Mouse (Mus musculus) kidney, adult 2 months (tissue): ENCODE data around the gene Gnat2. TPM values are rescaled to one million over a fixed set of nuclear protein-coding genes. Genes with fewer than 3 reads are reported as not detected.

Experiments
- DNase-seq: peaks from one replicate; pipeline ENCODE4 v3.0.0; 2021
- H3K27ac ChIP-seq: fragments of 200-500 bp; 2 replicates; pipeline ENCODE4 v1.5.1; 2012; ENCODE audit warnings: low read depth, low read length, control low read depth, inconsistent platforms; ENCODE audit not compliant: insufficient read depth
- H3K27me3 ChIP-seq: fragments of 200-500 bp; replicated peaks from 2 replicates; pipeline ENCODE4 v1.6.1; 2012; ENCODE audit warnings: mild to moderate bottlenecking, moderate library complexity, low read length, inconsistent platforms; ENCODE audit not compliant: control insufficient read depth, insufficient read depth
- H3K36me3 ChIP-seq: fragments of 200-500 bp; 2 replicates; pipeline ENCODE4 v1.6.1; 2012; ENCODE audit warnings: mild to moderate bottlenecking, moderate library complexity, low read length, inconsistent platforms; ENCODE audit not compliant: control insufficient read depth, insufficient read depth
- H3K4me1 ChIP-seq: fragments of 200-500 bp; 2 replicates; pipeline ENCODE4 v1.6.1; 2011; ENCODE audit warnings: low read length; ENCODE audit not compliant: control insufficient read depth, insufficient read depth
- H3K4me3 ChIP-seq: fragments of 200-500 bp; 2 replicates; pipeline ENCODE4 v1.5.1; 2011; ENCODE audit warnings: mild to moderate bottlenecking, low read depth, low read length, control low read depth; ENCODE audit not compliant: insufficient read depth
- CTCF ChIP-seq: fragments of 200-500 bp; conservative IDR thresholded peaks from 2 replicates; pipeline ENCODE4 v1.5.1; 2011; ENCODE audit warnings: low read depth, mild to moderate bottlenecking, control low read depth, low read length, moderate library complexity, mixed read lengths; ENCODE audit not compliant: insufficient read depth, insufficient read length
- POLR2A ChIP-seq: fragments of 200-500 bp; IDR thresholded peaks from one replicate; pipeline ENCODE4 v1.6.1; 2011; ENCODE audit warnings: low read depth, low read length, control low read depth
- WGBS: fragments of 180-500 bp; shearing (Covaris S2); methylation state at CpG from one replicate; pipeline ENCODE4 v1.1.7; 2018; 5-methylcytosine and 5-hydroxymethylcytosine counted together
- polyA plus RNA-seq: library from polyadenylated mRNA; depleted of rRNA; stranded (reverse); fragments of >200 nt; gene quantifications from 2 replicates; pipeline ENCODE4 v1.2.3, GENCODE M21; 2012

Gnat2 gene
- polyA plus RNA-seq, 1 experiment = 0.61 TPM

DNA sequence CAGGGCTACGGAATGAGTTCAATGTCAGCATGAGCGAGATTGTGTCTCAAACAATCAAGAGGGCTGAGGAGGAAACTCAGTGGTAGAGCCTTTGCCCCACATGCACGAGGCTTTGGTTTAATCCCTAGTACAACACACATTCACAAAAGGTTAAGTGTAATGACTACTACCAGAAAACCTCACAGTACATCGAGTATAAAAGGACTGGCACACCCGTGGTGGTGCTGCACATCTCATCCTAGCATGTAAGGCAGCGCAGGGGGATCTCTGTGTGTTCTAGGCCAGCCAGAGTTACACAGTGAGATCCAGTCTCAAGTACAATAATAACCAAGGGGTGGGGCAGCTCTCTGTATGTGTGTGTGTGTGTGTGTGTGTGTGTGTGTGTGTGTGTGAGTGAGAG, 24.9 kb downstream of the Gnat2 start:
- Histone ChIP-seq H3K27me3 (no peaks in the 10 kb centered on the region), H3K27ac (no peak overlapping the region), H3K36me3 (no peaks in the 10 kb centered on the region; the same call in none of the 2 replicates), H3K4me3 (no peak overlapping the region), H3K4me1 (peaks cover 4% of the 10 kb centered on the region; the same call in 1 of the 2 replicates)
- no peak for DNase-seq
- no peak for TF ChIP-seq POLR2A
- no peak for TF ChIP-seq CTCF
- 91% methylated on average over 6 of the region's 6 CpGs for WGBS

DNA sequence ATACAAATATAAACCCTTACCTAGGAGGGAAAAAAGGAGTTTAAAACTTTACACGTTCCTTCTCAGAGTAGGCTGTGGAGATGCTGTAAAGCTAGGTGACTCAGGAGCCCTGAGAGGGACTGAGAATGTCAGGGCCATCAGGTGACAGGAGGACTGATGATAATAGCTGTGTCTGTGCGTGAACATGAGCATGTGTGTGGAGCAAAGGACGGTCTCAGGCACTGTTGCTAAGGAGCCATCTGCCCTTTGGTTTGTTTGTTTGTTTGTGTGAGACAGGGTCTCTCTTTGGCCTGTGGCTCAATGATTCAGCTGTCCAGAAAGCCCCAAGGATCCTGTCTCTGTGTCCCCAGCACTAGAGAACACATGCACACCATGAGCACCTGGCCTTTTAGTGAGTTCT, 28.5 kb downstream of the Gnat2 start:
- no peaks in the 10 kb centered on the region; the same call in 1 of the 2 replicates for H3K4me1 ChIP-seq
- TF ChIP-seq CTCF (no peak), POLR2A (no peak)
- 82% methylated on average over 3 of the region's 3 CpGs for WGBS
- peaks cover 1% of the 10 kb centered on the region for H3K36me3 ChIP-seq
- no peak for DNase-seq
- H3K4me3 ChIP-seq = no peak overlapping the region
- no peaks in the 10 kb centered on the region for H3K27me3 ChIP-seq
- no peak overlapping the region for H3K27ac ChIP-seq

GRCm38 (mm10) chr3:108123242-108123641, 30.7 kb downstream of the Gnat2 start:
- WGBS = 81% methylated on average over 5 of the region's 5 CpGs
- H3K4me1 ChIP-seq = no peaks in the 10 kb centered on the region; the same call in 1 of the 2 replicates
- no peak for TF ChIP-seq POLR2A
- no peak for TF ChIP-seq CTCF
- H3K36me3 ChIP-seq = peaks cover 1% of the 10 kb centered on the region
- no peak for DNase-seq
- H3K4me3 ChIP-seq = no peak overlapping the region
- H3K27me3 ChIP-seq = no peaks in the 10 kb centered on the region
- H3K27ac ChIP-seq = no peak overlapping the region

- Histone ChIP-seq H3K27me3 (no peaks in the 10 kb centered on the region), H3K4me3 (no peak overlapping the region), H3K36me3 (peaks cover 1% of the 10 kb centered on the region), H3K27ac (no peak overlapping the region), H3K4me1 (no peaks in the 10 kb centered on the region; the same call in 1 of the 2 replicates)
- TF ChIP-seq POLR2A (no peak), CTCF (no peak)
- no peak for DNase-seq
- WGBS = 33% methylated on average over 1 of the region's 1 CpGs
These were observed 31.5 kb downstream of the Gnat2 start for GRCm38 (mm10) chr3:108124131-108124530.

DNA sequence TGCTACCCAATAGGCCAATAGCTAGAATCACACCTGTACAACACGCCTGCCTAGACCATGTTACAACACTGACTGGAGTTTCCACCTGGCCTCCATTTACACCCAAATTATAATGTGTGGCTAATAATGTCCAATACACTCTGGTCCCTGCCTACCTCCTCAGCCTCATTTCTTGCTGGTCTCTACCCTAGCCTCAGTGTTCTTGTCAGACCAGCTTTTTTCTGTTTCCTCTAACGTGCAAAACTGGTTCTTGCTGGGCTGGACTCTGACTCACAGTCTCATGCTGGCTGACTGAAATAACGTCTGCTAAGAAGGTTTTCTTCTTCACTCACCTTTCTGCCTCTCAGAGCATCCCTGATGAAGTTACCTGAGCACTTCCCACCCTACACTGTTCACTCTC, 33.7 kb downstream of the Gnat2 start:
- DNase-seq = no peak
- TF ChIP-seq POLR2A (no peak), CTCF (no peak)
- Histone ChIP-seq H3K27ac (no peak overlapping the region), H3K4me3 (no peak overlapping the region), H3K27me3 (no peaks in the 10 kb centered on the region), H3K4me1 (peaks cover 6% of the 10 kb centered on the region; the same call in 1 of the 2 replicates), H3K36me3 (peaks cover 1% of the 10 kb centered on the region)
- WGBS = 65% methylated on average over 3 of the region's 3 CpGs

DNA sequence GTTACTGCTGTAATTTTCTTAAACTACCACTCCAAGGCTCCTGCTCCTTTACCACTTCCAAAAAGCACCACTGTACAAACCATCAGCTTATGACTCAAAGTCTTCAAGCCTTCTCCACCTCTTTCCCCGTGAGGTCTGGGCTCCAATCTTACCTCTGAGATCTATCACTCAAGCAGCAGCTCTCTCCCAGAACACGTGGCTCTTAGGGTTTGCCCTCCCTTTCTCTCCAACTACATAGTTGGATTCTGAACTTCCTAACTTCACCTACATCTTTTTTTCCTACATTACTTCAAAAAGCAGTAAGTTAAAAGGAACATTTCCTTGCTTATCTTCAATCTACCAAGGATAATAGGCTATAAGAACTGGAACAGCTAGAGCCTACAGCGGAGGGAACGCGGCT, 35.9 kb downstream of the Gnat2 start:
- no peak for TF ChIP-seq POLR2A
- TF ChIP-seq CTCF = no peak
- Histone ChIP-seq H3K27me3 (no peaks in the 10 kb centered on the region), H3K27ac (no peak overlapping the region), H3K36me3 (no peaks in the 10 kb centered on the region; the same call in 1 of the 2 replicates), H3K4me1 (peaks cover 11% of the 10 kb centered on the region), H3K4me3 (no peak overlapping the region)
- 55% methylated on average over 5 of the region's 5 CpGs for WGBS
- DNase-seq = no peak

DNA sequence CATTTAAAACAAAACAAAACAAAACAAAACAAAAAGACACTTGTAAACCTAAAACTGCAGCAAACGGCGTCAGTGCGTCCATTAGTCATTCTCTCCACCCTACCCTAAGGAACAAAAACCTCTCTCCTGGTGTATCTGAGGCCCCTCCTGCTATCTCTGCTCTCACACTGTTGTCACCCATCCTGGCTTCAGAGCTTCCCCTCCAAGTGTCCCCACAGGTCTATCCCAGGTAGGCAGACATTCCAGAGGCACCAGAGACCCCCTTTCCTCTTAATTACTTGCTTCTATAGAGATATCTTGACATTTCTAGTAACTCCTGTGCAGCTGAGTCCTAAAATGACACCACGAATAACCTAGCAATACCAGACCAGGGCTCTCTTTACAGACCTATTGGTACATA, 36.8 kb downstream of the Gnat2 start:
- H3K36me3 ChIP-seq = no peaks in the 10 kb centered on the region; the same call in 1 of the 2 replicates
- WGBS = 81% methylated on average over 4 of the region's 4 CpGs
- TF ChIP-seq POLR2A (no peak), CTCF (no peak)
- no peak for DNase-seq
- H3K4me3 ChIP-seq = no peak overlapping the region
- H3K27me3 ChIP-seq = no peaks in the 10 kb centered on the region
- H3K27ac ChIP-seq = no peak overlapping the region
- H3K4me1 ChIP-seq = peaks cover 11% of the 10 kb centered on the region

DNA sequence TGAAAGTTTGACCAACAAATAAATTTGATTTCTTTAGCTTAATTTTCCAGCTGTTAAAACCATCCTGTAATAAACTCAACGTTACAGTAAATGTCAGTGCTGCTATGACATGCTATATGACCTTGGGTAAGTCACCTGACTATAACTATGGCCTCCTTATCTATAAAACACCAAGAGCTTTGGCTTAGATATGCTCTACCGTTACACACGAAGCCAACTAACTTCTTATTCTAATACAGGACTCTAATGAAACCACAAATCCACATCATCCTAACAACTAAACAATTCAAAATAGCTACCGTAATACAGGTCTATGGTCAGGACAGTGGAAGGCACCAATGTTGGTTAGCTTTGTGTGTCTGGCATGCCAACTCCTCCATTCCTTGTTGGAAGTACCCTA, 37.2 kb downstream of the Gnat2 start:
- no peak for DNase-seq
- Histone ChIP-seq H3K4me1 (peaks cover 11% of the 10 kb centered on the region), H3K36me3 (no peaks in the 10 kb centered on the region; the same call in 1 of the 2 replicates), H3K4me3 (no peak overlapping the region), H3K27me3 (no peaks in the 10 kb centered on the region), H3K27ac (no peak overlapping the region)
- 83% methylated on average over 4 of the region's 4 CpGs for WGBS
- TF ChIP-seq POLR2A = no peak
- no peak for TF ChIP-seq CTCF
